22 mouse cellular contexts compared by ENCODE assay signal in genomic region chr3:138843641-138844040, GRCm38 (mm10).
DNase-seq lines count a peak whose midpoint lies in the region; ATAC-seq and TF ChIP-seq lines count a peak whose summit lies in the region.
"Had no signal": no experiment of that assay in that cellular context is flagged by ENCODE, and none has a peak within 500 bp of the region (broad histone marks: within the 10 kb centered on the region; RNA-seq: fewer than 3 reads in every experiment).

No protein-coding gene starts in this region.

- no peaks in the 10 kb centered on the region for H3K4me1 ChIP-seq in lung, embryonic 14.5 days (ENCODE audit: insufficient read depth)
- H3K4me1 ChIP-seq in lung, embryonic 16.5 days (replicated peaks; ENCODE audit: control insufficient read depth, insufficient read depth, low read length), result peaks cover 10% of the 10 kb centered on the region

- H3K36me3 ChIP-seq in lung, embryonic 14.5 days (ENCODE audit: insufficient read depth), result no peaks in the 10 kb centered on the region
- no peaks in the 10 kb centered on the region for H3K36me3 ChIP-seq in lung, embryonic 16.5 days (ENCODE audit: control insufficient read depth, insufficient read depth, low read length)
- H3K36me3 ChIP-seq: embryonic facial prominence, embryonic 10.5 days; embryonic facial prominence, embryonic 12.5 days; forebrain, embryonic 15.5 days; G1E had no signal

- H3K9ac ChIP-seq in lung, embryonic 14.5 days, result no peak overlapping the region
- no peak overlapping the region for H3K9ac ChIP-seq in lung, embryonic 16.5 days (ENCODE audit: low read length)
- H3K9ac ChIP-seq: embryonic facial prominence, embryonic 12.5 days; forebrain, embryonic 13.5 days; forebrain, embryonic 15.5 days had no signal

- ATAC-seq in lung, embryonic 14.5 days (ENCODE audit: insufficient read depth), result peak; percentile 28; the same call in 1 of the 2 replicates
- peak; percentile 43 for ATAC-seq in lung, embryonic 16.5 days (ENCODE audit: low read depth)
- ATAC-seq: activated CD4-positive, CD25-positive, alpha-beta regulatory T cell, adult 4 months; CD4-positive, CD25-positive, alpha-beta regulatory T cell, adult 4 months; forebrain, embryonic 13.5 days; forebrain, embryonic 15.5 days; Patski had no signal

- H3K4me2 ChIP-seq in lung, embryonic 14.5 days, result no peak overlapping the region
- H3K4me2 ChIP-seq in lung, embryonic 16.5 days (ENCODE audit: low read depth, low read length), result no peak overlapping the region
- H3K4me2 ChIP-seq: embryonic facial prominence, embryonic 12.5 days; forebrain, embryonic 13.5 days; forebrain, embryonic 15.5 days had no signal

- H3K9me3 ChIP-seq in lung, embryonic 14.5 days (ENCODE audit: low read depth, low read length), result no peaks in the 10 kb centered on the region
- H3K9me3 ChIP-seq in lung, embryonic 16.5 days (ENCODE audit: control insufficient read depth, low read length), result no peaks in the 10 kb centered on the region
- H3K9me3 ChIP-seq: embryonic facial prominence, embryonic 10.5 days; embryonic facial prominence, embryonic 12.5 days; forebrain, embryonic 13.5 days; forebrain, embryonic 15.5 days; G1E had no signal

- H3K4me3 ChIP-seq in lung, embryonic 14.5 days (ENCODE audit: low read depth, low read length), result no peak overlapping the region
- no peak overlapping the region for H3K4me3 ChIP-seq in lung, embryonic 16.5 days (ENCODE audit: low read length)
- H3K4me3 ChIP-seq: embryonic facial prominence, embryonic 10.5 days; embryonic facial prominence, embryonic 12.5 days; forebrain, embryonic 13.5 days; forebrain, embryonic 15.5 days had no signal

- no peak for TF ChIP-seq CTCF in lung, embryonic 14.5 days (IDR thresholded peaks at IDR 0.05; ENCODE audit: low read depth)

- WGBS in lung, embryonic 14.5 days, result 80% methylated on average over 5 of the region's 5 CpGs
- WGBS in lung, embryonic 16.5 days, result 70% methylated on average over 5 of the region's 5 CpGs

- no peak for DNase-seq in lung, embryonic 14.5 days
- DNase-seq in lung, adult 18-20 months, result no peak
- DNase-seq in lung, postnatal 4 days, result no peak
- DNase-seq in skeletal muscle tissue, adult 2 months (ENCODE audit: low read depth, low spot score), result peak; percentile 47
- DNase-seq: adrenal gland, adult 8-10 months; adrenal gland, postnatal 14 days; adrenal gland, postnatal 36 days; B cell, adult 2 months; cerebellum, adult 11-12 months; cerebellum, adult 2 months; cerebellum, adult 9-10 months; cerebellum, postnatal 10 days had no signal

- no peak overlapping the region for H3K27ac ChIP-seq in lung, embryonic 14.5 days (ENCODE audit: low read depth)
- peak overlapping the region; percentile 60 for H3K27ac ChIP-seq in lung, embryonic 16.5 days (ENCODE audit: low read length)
- H3K27ac ChIP-seq: embryonic facial prominence, embryonic 10.5 days; embryonic facial prominence, embryonic 12.5 days; forebrain, embryonic 13.5 days; forebrain, embryonic 15.5 days had no signal

- H3K27me3 ChIP-seq in lung, embryonic 14.5 days (ENCODE audit: insufficient read depth, low read length), result no peaks in the 10 kb centered on the region
- no peaks in the 10 kb centered on the region for H3K27me3 ChIP-seq in lung, embryonic 16.5 days (ENCODE audit: control insufficient read depth, insufficient read depth, low read depth, low read length)
- H3K27me3 ChIP-seq: CH12.LX; embryonic facial prominence, embryonic 12.5 days; forebrain, embryonic 13.5 days; forebrain, embryonic 15.5 days; Patski had no signal
